17 mouse cellular contexts compared by ENCODE assay signal in the genomic region with DNA sequence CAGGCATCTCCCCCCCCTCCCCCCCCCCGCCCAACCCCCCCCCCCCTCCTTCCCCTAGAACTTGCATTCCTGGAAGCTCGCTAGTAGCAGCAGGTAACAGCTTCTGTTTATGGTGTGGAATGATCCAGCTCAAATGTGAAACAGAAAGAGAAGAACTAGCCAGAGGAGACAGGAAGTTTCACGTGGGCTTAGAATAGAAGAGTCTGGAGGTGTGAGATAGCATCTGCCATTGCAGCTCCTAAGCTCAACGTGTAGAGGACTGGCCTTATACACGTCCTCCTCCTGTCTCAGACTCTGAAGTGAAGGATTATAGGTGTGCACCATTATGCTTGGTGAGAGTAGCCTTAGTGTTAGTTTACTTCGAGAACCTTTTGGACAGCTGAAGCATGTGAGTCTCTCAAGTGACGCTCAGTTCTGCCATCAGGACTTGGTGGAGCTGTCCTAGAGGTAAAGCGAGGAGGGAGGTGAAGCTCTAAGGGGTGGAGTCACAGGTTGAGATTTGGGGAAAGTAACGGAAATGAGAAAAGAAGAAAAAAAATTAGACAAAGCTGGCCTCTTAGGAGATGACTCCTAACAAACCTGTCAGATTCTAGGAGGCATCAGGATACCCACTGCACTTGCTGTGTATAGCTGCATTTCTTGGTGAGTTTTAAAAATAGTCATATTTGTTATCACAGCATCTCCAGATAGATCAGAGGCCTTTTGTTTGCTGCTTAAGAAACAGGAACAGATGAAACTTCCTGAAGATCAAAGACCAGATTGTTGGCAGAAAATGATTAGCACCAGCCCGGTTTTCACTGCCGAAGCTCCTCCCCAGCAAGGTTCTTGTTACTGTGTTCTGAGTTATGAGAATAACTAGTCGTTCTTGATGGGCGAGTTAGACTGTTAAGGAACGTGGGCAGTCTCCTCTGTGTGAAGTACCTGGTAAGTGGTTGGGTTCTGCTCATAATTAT. TPM values are rescaled to one million over a fixed set of nuclear protein-coding genes. Genes with fewer than 3 reads are reported as not detected.
DNase-seq lines count a peak whose midpoint lies in the region; ATAC-seq lines count a peak whose summit lies in the region.
"Had no signal": no experiment of that assay in that cellular context is flagged by ENCODE, and none has a peak within 500 bp of the region (broad histone marks: within the 10 kb centered on the region; RNA-seq: fewer than 3 reads in every experiment).

No protein-coding gene starts in this region.

- ATAC-seq in heart, embryonic 12.5 days (ENCODE audit: insufficient number of reproducible peaks, low FRiP score) = no peak
- peak; percentile 92 for ATAC-seq in activated CD4-positive, CD25-positive, alpha-beta regulatory T cell, adult 4 months
- ATAC-seq: hindbrain, embryonic 16.5 days had no signal

- no peaks in the 10 kb centered on the region; the same call in 1 of the 2 replicates for H3K9me3 ChIP-seq in heart, embryonic 12.5 days (replicated peaks)
- H3K9me3 ChIP-seq: limb, embryonic 10.5 days had no signal

- no peak overlapping the region for H3K9ac ChIP-seq in heart, embryonic 12.5 days
- H3K9ac ChIP-seq: liver, embryonic 14.5 days had no signal

- H3K4me2 ChIP-seq in heart, embryonic 12.5 days = no peak overlapping the region

- no peak overlapping the region for H3K27ac ChIP-seq in heart, embryonic 12.5 days (ENCODE audit: poor library complexity, severe bottlenecking)
- H3K27ac ChIP-seq: kidney, postnatal 0 days; limb, embryonic 10.5 days; liver, embryonic 14.5 days had no signal

- peak; percentile 46 for DNase-seq in heart, adult 11 months
- peak; percentile 20 for DNase-seq in 416B (ENCODE audit: low read depth)
- peak; percentile 86 for DNase-seq in naive thymus-derived CD4-positive, alpha-beta T cell, adult 2 months (ENCODE audit: low read depth)
- no peak for DNase-seq in ovary, postnatal 14 days (ENCODE audit: low spot score)
- no peak for DNase-seq in gastrocnemius, postnatal 4 days (ENCODE audit: low spot score in 2 of 2)
- DNase-seq in retina, embryonic 14.5 days (ENCODE audit: low spot score) = no peak
- DNase-seq: cerebellum, adult 2 months; embryo, embryonic 11 days; gastrocnemius, postnatal 36 days; right cerebral cortex, postnatal 25 days had no signal

- no peak overlapping the region for H3K4me3 ChIP-seq in heart, embryonic 12.5 days
- H3K4me3 ChIP-seq: erythroblast, embryonic 14.5 days; limb, embryonic 10.5 days had no signal

- H3K4me1 ChIP-seq in heart, embryonic 12.5 days (replicated peaks) = no peaks in the 10 kb centered on the region
- H3K4me1 ChIP-seq: limb, embryonic 10.5 days had no signal

- no peaks in the 10 kb centered on the region for H3K36me3 ChIP-seq in heart, embryonic 12.5 days
- H3K36me3 ChIP-seq: limb, embryonic 10.5 days had no signal

- 59% methylated on average over 13 of the region's 14 CpGs for WGBS in heart, embryonic 12.5 days

- no peaks in the 10 kb centered on the region for H3K27me3 ChIP-seq in heart, embryonic 12.5 days (replicated peaks)

RNA-seq across cellular contexts. Expression of gene Mboat1, which starts 30.1 kb away (rescaled TPM):
- polyA plus RNA-seq in heart, embryonic 12.5 days (2016; fragmentation: Nextera tagmentation; extraction: Ambion mirVana) = 2.6 and 3.2 TPM in 2 replicates
- polyA plus RNA-seq in activated CD4-positive, CD25-positive, alpha-beta regulatory T cell, adult 4 months (2017; shearing (Covaris generic)) = 10 to 100 TPM; 13.2 to 16.1 TPM
- 1 to 10 TPM; 6.8 to 8.2 TPM for total RNA-seq in gastrocnemius, postnatal 4 days (2021)
- polyA plus RNA-seq: erythroblast, embryonic 14.5 days had no signal

Comparison
In these comparisons a context has a peak if more than half of its experiments do, and no peak if none do; other contexts are left out.
1. DNase-seq: peak in heart, adult 11 months (single experiment), 416B (single experiment) and naive thymus-derived CD4-positive, alpha-beta T cell, adult 2 months (single experiment); none in ovary, postnatal 14 days (single experiment), gastrocnemius, postnatal 4 days (0 of 2) and retina, embryonic 14.5 days (single experiment).